Mouse (Mus musculus): ENCODE results near the gene Ccl17. TPM values are rescaled to one million over a fixed set of nuclear protein-coding genes. Genes with fewer than 3 reads are reported as not detected.
"Not testable (repeated sequence)": the region's sequence is repeated elsewhere in the genome, so short reads cannot be mapped to it uniquely, and the experiment has no call there.

Ccl17 gene
- total RNA-seq, 2 experiments from 2014 or later, result 0.96 TPM; not detected in 1

DNA sequence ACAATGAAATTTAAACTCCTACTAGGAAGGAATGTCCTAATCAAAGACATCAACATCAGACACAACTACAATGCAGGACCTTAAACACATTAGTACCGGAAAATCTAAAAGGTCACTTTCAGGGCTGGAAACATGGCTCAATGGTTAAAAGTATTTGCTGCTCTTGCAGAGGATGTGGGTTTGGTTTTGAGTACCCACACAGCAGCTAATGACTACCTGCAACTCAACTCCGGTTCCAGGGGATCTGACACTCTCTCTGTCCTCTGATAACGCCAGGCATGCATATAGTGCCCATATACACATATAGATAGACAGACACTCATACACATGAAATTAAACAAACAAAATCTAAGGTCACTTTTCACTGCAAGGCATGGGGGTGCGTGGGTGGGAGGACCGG is 16.0 kb downstream of the Ccl17 start:
- no peak for DNase-seq

DNA sequence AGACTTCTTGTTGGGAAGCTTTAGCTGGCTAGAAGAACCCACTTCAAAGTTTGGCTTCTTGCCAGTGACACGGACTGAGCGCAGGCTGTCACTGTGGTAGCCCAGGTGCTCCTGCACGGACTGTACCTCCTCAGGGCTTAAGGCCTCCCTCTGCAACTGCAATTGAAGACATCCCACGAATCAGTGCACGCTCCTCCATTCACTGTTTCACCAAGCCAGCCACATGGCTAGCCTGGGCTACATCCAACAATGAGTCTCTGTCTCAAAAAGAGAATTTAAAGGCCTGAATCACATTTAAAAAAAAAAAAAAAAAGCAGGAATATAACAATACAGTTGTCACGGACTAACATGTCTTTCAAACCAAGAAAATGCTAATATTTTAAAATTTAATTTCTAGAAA is 18.0 kb downstream of the Ccl17 start:
- DNase-seq, result no peak

DNA sequence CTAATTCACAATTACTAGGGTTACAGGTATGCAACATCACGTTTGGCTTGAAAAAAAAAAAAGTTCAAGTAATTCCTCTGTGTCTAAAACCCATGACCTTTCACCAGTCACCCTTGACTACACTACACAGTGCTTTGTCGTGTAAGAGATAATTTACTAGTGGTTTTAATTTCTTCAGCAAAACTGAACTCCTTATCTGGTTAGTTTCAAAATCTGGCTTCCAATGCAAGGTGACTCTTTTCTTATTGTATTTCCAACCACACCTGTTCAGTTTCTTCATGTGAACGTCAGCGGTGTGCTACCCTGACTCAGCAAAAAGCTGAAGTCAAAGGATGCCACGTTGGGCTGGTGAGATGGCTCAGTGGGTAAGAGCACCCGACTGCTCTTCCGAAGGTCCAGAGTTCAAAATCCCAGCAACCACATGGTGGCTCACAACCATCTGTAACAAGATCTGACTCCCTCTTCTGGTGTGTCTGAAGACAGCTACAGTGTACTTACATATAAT is 23.7 kb downstream of the Ccl17 start:
- DNase-seq, result not testable (repeated sequence)

DNA sequence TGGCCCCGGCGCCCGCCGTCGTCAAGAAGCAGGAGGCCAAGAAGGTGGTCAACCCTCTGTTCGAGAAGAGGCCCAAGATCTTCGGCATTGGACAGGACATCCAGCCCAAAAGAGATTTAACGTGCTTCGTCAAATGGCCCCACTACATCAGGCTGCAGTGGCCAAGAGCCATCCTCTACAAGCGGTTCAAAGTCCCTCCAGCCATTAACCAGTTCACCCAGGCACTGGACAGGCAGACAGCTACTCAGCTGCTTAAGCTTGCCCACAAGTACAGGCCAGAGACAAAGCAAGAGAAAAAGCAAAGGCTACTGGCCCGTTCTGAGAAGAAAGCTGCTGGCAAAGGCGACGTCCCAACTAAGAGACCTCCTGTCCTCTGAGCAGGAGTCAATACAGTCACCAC is 25.5 kb downstream of the Ccl17 start:
- not testable (repeated sequence) for DNase-seq

DNA sequence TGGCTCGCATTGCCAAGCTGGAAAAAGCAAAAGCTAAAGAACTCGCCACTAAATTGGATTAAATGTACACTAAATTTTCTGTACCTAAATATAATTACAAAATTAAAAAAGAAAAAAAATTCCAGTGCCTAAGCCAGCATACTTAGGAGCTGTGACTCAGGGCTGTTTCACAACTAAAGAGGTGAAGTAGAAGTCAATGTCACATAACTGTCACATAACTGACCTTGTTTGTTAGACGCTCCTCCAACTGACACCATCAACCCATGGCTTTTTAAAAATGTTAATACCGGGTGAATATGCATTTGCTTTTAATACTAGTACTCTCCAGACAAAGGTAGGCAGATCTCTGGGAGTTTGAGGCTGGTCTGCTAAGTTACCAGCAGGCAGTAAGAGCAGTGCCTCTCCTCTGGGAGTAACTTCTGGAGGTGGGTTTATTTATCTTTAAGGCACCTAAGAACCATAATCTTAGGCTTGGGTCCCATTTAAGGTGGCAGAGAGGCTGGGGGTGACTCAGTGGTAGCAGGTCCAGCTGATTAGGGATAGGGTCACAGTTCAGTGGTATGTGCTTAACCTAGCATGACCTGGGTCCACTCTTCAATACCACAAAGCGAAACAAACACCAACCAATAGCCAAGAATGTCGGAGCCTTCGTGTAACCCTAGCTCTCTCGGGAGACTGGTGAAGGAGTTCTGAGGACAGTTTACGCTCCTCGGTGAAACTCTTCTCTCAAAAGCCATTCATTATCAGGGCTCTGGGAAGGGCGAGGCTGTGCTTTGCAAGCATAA is 26.4 kb downstream of the Ccl17 start:
- DNase-seq, result no peak

DNA sequence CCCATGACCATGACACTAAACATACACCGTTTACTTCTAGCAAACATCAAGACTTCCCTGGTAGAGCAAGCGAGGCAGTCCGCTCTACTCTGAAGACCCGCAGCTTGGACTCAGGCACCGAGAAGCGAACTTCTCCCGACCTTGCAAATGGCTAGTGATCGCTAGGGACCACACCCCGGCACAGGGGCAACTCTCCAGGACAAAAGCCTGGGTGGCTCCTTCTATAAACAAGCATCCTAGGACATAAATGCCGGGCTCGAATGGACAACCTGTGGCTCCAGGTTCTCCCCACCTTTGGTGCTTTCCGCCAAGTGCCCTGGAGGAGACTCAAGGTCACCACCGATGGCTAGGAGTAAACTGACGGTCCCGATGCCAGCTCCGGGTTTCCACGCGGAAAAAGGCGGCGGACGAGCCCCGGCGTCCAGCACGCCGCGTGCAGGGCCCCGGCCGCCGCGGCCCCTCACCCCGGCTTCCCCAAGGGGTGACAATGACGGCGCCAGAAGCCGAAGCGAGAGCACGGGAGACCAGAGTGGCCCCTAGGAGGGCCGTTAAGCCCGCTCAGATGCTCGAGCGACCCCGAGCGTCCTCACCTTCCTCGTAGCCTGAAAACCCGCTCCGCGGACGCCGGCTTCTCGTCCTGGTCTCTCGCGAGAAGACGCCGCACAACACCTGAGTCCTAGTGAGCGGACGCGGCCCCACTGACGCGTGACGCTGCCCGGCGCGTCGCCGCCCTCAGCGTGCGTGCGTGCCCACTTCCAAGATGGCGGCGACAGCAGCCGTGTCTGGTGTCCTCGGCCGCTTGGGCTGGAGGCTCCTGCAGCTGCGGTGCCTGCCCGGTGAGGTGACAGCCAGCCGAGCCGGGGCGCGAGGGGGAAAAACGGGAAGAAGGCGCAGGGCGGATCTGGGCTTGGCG is 27.7 kb downstream of the Ccl17 start, which contains the start of the genes Coq9 and Ciapin1:
TSS of gene Coq9 (plus strand) at position 660 of the 913 bp plus-strand sequence.
TSS of gene Ciapin1 (minus strand) at position 697 of the 913 bp plus-strand sequence.
- DNase-seq, result peak; percentile 95

DNA sequence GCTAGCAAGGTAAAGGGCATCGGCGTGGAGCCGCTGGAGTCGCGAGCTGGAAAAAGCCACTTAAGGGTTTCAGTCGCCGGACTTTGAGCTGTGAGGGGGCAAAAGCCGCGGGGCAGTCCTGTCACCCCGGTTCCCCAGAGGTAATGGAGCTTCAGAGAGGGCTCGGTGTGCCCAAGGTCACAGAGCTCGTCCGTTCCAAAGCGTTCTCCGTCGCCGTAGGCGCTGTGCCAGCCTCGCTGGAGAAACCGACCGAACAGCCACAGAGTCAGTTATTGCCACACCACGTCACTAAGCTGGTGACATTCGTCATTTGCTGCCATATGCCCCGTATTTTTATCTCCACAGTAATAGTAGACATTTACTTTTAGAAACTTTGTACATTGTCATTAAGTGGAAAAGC is 28.3 kb downstream of the Ccl17 start:
- DNase-seq, result peak; percentile 91

DNA sequence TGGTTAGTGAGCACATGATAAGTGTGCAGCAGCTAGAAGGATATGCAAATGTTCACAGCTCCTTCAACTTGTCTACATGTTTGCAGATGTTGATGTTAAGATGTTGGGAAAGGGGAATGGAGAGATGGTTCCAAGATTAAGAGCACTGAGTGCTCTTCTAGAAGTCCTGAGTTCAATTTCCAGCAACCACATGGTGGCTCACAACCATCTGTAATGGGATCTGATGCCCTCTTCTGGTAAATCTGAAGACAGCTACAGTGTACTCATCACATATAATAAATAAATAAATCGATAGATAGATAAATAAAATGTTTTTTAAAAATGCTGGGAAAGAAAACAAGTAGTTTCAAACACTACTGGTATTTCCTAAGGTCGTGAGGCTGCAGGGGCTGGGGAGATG is 30.9 kb downstream of the Ccl17 start:
- no peak for DNase-seq

DNA sequence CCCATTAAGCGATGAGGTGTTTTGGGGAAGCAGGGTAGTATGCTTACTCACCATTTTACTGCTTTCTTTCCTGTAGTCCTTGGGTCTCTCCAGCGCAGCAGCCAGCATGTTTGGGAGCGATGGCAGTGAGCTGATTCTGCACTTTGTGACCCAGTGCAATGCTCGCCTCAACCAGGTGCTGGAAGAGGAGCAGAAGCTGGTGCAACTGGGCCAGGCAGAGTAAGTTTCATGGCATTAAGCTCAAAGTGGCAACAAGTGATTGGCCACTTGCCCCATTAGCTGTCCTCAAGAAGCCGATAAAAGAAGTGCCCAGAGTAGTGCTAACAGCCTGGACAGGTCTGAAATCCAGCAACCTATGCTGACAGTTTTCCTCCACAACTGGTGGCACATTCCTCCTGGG is 39.8 kb downstream of the Ccl17 start:
- no peak for DNase-seq

DNA sequence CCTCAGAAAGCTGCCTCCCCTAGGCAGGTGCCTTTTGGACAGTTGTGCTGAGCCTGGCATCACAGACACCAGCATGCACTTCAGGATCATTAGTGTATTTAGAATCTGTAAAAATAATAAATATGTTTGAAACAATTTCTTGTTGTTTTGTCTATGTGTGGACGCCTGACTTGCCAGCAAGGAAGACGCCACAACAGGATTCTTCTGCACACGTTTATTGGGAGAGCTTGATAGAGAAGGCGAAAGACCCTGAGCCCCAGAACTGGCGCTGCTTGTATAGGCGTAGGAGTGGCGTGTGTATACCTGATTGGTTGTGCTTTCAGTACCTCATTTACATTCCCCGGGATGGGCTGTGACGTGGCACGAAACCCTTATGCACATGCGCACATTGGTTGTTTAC is 44.5 kb downstream of the Ccl17 start:
- DNase-seq, result not testable (repeated sequence)

DNA sequence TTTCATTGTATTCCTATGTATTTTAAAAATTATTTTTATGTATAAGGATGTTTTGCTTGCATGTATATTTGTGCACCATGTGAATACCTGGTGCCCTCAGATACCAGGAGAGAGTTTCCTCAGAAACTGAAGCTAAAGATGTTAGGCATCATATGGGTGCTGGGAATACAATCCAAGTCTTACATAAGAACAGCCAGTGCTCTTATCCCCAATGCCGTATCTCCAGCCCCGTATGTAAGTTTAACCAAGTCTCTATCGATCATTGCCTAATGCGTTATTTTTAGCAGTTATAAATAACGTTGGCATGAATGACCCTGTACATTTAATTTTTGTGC is 46.7 kb downstream of the Ccl17 start:
- no peak for DNase-seq

DNA sequence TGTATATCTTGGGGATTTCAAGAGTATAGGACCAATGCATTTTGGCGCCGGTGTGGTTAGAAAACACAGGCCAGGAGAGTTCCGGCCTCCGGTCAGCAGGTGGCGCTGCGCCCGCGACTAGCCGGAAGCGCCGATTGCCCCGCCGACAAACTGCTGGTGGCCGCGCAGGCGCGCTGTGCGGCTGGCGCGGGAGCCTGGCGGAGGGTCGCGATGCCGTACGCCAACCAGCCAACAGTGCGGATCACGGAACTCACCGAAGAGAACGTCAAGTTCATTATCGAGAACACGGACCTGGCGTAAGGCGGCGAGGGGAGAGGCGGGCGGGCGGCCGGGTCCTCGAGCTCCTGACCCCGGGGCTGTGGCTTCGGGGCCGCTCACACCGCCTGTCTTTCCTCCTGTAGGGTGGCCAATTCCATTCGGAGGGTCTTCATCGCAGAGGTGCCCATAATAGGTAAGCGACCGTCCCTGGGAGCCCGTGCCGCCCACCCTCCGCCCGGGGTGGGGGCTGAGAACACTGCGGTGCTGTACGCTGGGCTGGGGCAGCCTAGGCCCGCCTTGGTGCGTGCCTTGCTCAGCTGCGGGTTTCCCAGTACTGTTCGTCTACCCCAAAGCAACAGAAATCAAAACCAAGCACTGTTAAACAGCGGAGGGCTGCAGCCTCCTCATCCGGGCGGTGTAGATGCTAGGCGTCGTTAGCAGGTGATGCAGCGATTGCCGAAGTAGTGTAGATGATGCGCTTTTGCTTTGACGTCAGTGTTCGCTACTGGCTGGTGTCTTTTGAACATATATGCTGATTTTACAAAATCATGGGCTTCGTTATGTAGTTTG is 47.3 kb downstream of the Ccl17 start, which contains the start of gene Polr2c:
TSS of gene Polr2c (plus strand) at position 105 of the 828 bp plus-strand sequence.
- peak; percentile 96 for DNase-seq

DNA sequence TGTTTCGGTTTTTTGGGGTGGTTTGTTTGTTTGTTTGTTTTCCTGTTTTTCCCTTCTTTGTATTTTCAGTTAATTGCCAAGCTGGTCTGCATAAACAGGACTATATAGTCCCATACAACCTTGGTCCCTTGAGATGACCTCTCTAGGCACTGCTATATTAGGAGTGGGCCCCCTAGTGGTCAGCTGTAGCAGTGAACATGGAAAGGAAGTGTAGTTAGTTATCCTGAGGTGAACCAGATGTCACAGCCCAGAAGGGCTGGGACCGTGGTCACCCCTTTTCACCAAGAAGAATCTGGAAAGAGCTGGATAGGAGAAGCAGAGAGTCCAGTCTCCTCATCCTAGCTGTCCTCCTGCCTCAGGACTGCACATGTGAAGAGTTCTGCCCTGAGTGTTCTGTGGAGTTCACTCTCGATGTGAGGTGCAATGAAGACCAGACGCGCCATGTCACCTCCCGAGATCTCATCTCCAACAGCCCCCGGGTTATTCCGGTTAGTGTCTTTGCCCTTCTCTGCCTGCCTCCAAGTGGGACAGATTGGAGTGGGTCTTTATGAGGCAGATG is 51.2 kb downstream of the Ccl17 start:
- DNase-seq, result peak; percentile 81

Other genes with a start within 250 kb of the Ccl17 start
- gene Rspry1, start 208.5 kb upstream of the Ccl17 start, total RNA-seq (2021), result 10 to 100 TPM; 20.2 to 23.8 TPM
- gene Fam192a, start 208.5 kb upstream of the Ccl17 start, total RNA-seq (2021), result 10 to 100 TPM; 32.2 to 40.6 TPM
- gene Arl2bp, start 143.9 kb upstream of the Ccl17 start, total RNA-seq (2021), result 10 to 100 TPM; 60.1 to 66.1 TPM
- 1 to 10 TPM; 2.0 to 3.9 TPM for gene Pllp, start 114.2 kb upstream of the Ccl17 start, total RNA-seq (2021)
- 1 to 10 TPM in 1 of 2 experiments, under 1 TPM in 1; 0.60 to 1.0 TPM for gene Ccl22, start 64.9 kb upstream of the Ccl17 start, total RNA-seq (2021)
- gene Cx3cl1, start 38.4 kb upstream of the Ccl17 start, total RNA-seq (2021), result 10 to 100 TPM; 10.4 to 13.3 TPM
- gene Coq9, start 27.9 kb downstream of the Ccl17 start, total RNA-seq (2021), result 100 to 1,000 TPM; 270 to 345 TPM
- gene Ciapin1, start 27.9 kb downstream of the Ccl17 start, total RNA-seq (2021), result 100 to 1,000 TPM; 101 to 127 TPM
- 10 to 100 TPM; 56.7 to 64.3 TPM for gene Polr2c, start 47.0 kb downstream of the Ccl17 start, total RNA-seq (2021)
- gene Dok4, start 65.9 kb downstream of the Ccl17 start, total RNA-seq (2021), result 10 to 100 TPM; 26.3 to 26.7 TPM
- 10 to 100 TPM; 11.0 to 11.7 TPM for gene Ccdc102a, start 107.6 kb downstream of the Ccl17 start, total RNA-seq (2021)
- gene Adgrg5, start 113.2 kb downstream of the Ccl17 start, total RNA-seq (2021), result under 1 TPM; 0.27 to 0.82 TPM
- 10 to 100 TPM; 35.9 to 48.9 TPM for gene Adgrg1, start 164.3 kb downstream of the Ccl17 start, total RNA-seq (2021)
- 1 to 10 TPM; 4.0 to 4.5 TPM for gene Adgrg3, start 207.2 kb downstream of the Ccl17 start, total RNA-seq (2021)
- not detected for gene Drc7, start 244.7 kb downstream of the Ccl17 start, total RNA-seq (2021)